Comparison of ENCODE assay signal across 12 mouse cellular contexts in genomic region chr9:61227492-61228229, GRCm38 (mm10).
DNase-seq lines count a peak whose midpoint lies in the region; ATAC-seq and TF ChIP-seq lines count a peak whose summit lies in the region.
"Had no signal": no experiment of that assay in that cellular context is flagged by ENCODE, and none has a peak within 500 bp of the region (broad histone marks: within the 10 kb centered on the region; RNA-seq: fewer than 3 reads in every experiment).

No protein-coding gene starts in this region.

- H3K4me3 ChIP-seq in forebrain, postnatal 0 days (ENCODE audit: low read depth, low read length): no peak overlapping the region
- no peak overlapping the region for H3K4me3 ChIP-seq in forebrain, embryonic 16.5 days (replicated peaks; ENCODE audit: low read length)
- no peak overlapping the region for H3K4me3 ChIP-seq in kidney, embryonic 16.5 days (ENCODE audit: low read length)
- no peak overlapping the region for H3K4me3 ChIP-seq in embryonic facial prominence, embryonic 13.5 days
- no peak overlapping the region for H3K4me3 ChIP-seq in thymus, adult 2 months (ENCODE audit: control insufficient read depth, insufficient read depth, low read length)

- no peak for TF ChIP-seq CTCF in forebrain, postnatal 0 days (IDR thresholded peaks at IDR 0.05; ENCODE audit: low read depth)
- TF ChIP-seq CTCF in thymus, adult 2 months (IDR thresholded peaks at IDR 0.05; ENCODE audit: borderline replicate concordance, control insufficient read depth, extremely low read depth, insufficient read depth, low read length, poor library complexity): no peak

- no peak overlapping the region for H3K9ac ChIP-seq in forebrain, postnatal 0 days
- no peak overlapping the region for H3K9ac ChIP-seq in forebrain, embryonic 16.5 days (replicated peaks; ENCODE audit: low read depth, low read length)
- H3K9ac ChIP-seq in kidney, embryonic 16.5 days (replicated peaks; ENCODE audit: low read length): peak overlapping the region; percentile 24; the same call in 1 of the 2 replicates
- H3K9ac ChIP-seq in embryonic facial prominence, embryonic 13.5 days: 0 out of 2 replicates have a peak overlapping the region, but pooled peaks have one; percentile 27
- H3K9ac ChIP-seq: liver, postnatal 0 days had no signal

- ATAC-seq in forebrain, postnatal 0 days: peak; percentile 68
- ATAC-seq in forebrain, embryonic 16.5 days: no peak
- no peak for ATAC-seq in kidney, embryonic 16.5 days (ENCODE audit: low FRiP score, low TSS enrichment)
- ATAC-seq in embryonic facial prominence, embryonic 13.5 days (ENCODE audit: insufficient number of reproducible peaks, insufficient read depth, low FRiP score, low TSS enrichment, low read depth): no peak
- ATAC-seq: liver, postnatal 0 days had no signal

- TF ChIP-seq POLR2A in thymus, adult 2 months (IDR thresholded peaks at IDR 0.05; ENCODE audit: control insufficient read depth, extremely low read depth, insufficient read depth, low read length, poor library complexity): no peak

- H3K4me1 ChIP-seq in forebrain, postnatal 0 days (ENCODE audit: insufficient read depth): peaks cover 6% of the 10 kb centered on the region; the same call in 1 of the 2 replicates
- H3K4me1 ChIP-seq in forebrain, embryonic 16.5 days (replicated peaks; ENCODE audit: control insufficient read depth, insufficient read depth, low read length): peaks cover 15% of the 10 kb centered on the region
- peaks cover 13% of the 10 kb centered on the region; the same call in 1 of the 2 replicates for H3K4me1 ChIP-seq in kidney, embryonic 16.5 days (ENCODE audit: insufficient read depth, low read length)
- H3K4me1 ChIP-seq in embryonic facial prominence, embryonic 13.5 days: peaks cover 12% of the 10 kb centered on the region
- peaks cover 31% of the 10 kb centered on the region for H3K4me1 ChIP-seq in thymus, adult 2 months (replicated peaks; ENCODE audit: control insufficient read depth, insufficient read depth, low read length)

- H3K27me3 ChIP-seq in forebrain, postnatal 0 days (ENCODE audit: insufficient read depth, low read length): no peaks in the 10 kb centered on the region
- no peaks in the 10 kb centered on the region for H3K27me3 ChIP-seq in forebrain, embryonic 16.5 days (replicated peaks; ENCODE audit: control insufficient read depth, insufficient read depth, low read length)
- peaks cover 5% of the 10 kb centered on the region; the same call in 1 of the 2 replicates for H3K27me3 ChIP-seq in kidney, embryonic 16.5 days (ENCODE audit: insufficient read depth, low read length)
- peaks cover 22% of the 10 kb centered on the region for H3K27me3 ChIP-seq in embryonic facial prominence, embryonic 13.5 days
- no peaks in the 10 kb centered on the region for H3K27me3 ChIP-seq in thymus, adult 2 months (ENCODE audit: control insufficient read depth, insufficient read depth, low read length)

- no peaks in the 10 kb centered on the region for H3K36me3 ChIP-seq in forebrain, postnatal 0 days (ENCODE audit: insufficient read depth)
- no peaks in the 10 kb centered on the region for H3K36me3 ChIP-seq in forebrain, embryonic 16.5 days (ENCODE audit: control insufficient read depth, insufficient read depth)
- no peaks in the 10 kb centered on the region for H3K36me3 ChIP-seq in kidney, embryonic 16.5 days (ENCODE audit: insufficient read depth, low read length)
- no peaks in the 10 kb centered on the region for H3K36me3 ChIP-seq in embryonic facial prominence, embryonic 13.5 days
- no peaks in the 10 kb centered on the region for H3K36me3 ChIP-seq in thymus, adult 2 months (ENCODE audit: control insufficient read depth, insufficient read depth, low read length)

- no peak overlapping the region for H3K27ac ChIP-seq in forebrain, postnatal 0 days (ENCODE audit: low read depth, low read length)
- H3K27ac ChIP-seq in forebrain, embryonic 16.5 days (ENCODE audit: low read length): no peak overlapping the region
- H3K27ac ChIP-seq in kidney, embryonic 16.5 days (ENCODE audit: low read length): no peak overlapping the region
- H3K27ac ChIP-seq in embryonic facial prominence, embryonic 13.5 days: no peak overlapping the region
- H3K27ac ChIP-seq in thymus, adult 2 months (ENCODE audit: control insufficient read depth, insufficient read depth, low read length): no peak overlapping the region
- H3K27ac ChIP-seq: macrophage had no signal

- DNase-seq in forebrain, postnatal 0 days: peak; percentile 61
- no peak for DNase-seq in kidney, postnatal 25 days
- DNase-seq in mesoderm, embryonic 11.5 days (ENCODE audit: low read depth, low spot score): peak; percentile 64
- no peak for DNase-seq in thymus, adult 2 months
- no peak for DNase-seq in urinary bladder, postnatal 36 days (ENCODE audit: low spot score in 2 of 2)
- DNase-seq: cerebellum, adult 8-10 months; liver, postnatal 0 days; right cerebral cortex, postnatal 14 days had no signal

- 20% methylated on average over 19 of the region's 19 CpGs for WGBS in forebrain, postnatal 0 days
- 32% methylated on average over 19 of the region's 19 CpGs for WGBS in forebrain, embryonic 16.5 days
- 18% methylated on average over 19 of the region's 19 CpGs for WGBS in kidney, embryonic 16.5 days
- 36% methylated on average over 19 of the region's 19 CpGs for WGBS in embryonic facial prominence, embryonic 13.5 days
- 96% methylated on average over 19 of the region's 19 CpGs for WGBS in thymus, adult 2 months

- H3K9me3 ChIP-seq in forebrain, postnatal 0 days (ENCODE audit: low read length): no peaks in the 10 kb centered on the region
- 0 out of 2 replicates have a peak, but pooled peaks cover 3% of the 10 kb centered on the region for H3K9me3 ChIP-seq in forebrain, embryonic 16.5 days (ENCODE audit: control insufficient read depth, low read length)
- peaks cover 7% of the 10 kb centered on the region; the same call in 1 of the 2 replicates for H3K9me3 ChIP-seq in kidney, embryonic 16.5 days (ENCODE audit: low read length)
- peaks cover 4% of the 10 kb centered on the region for H3K9me3 ChIP-seq in embryonic facial prominence, embryonic 13.5 days

- H3K4me2 ChIP-seq in forebrain, postnatal 0 days (ENCODE audit: low read depth): no peak overlapping the region; the same call in 1 of the 2 replicates
- H3K4me2 ChIP-seq in forebrain, embryonic 16.5 days (ENCODE audit: low read length): no peak overlapping the region
- peak overlapping the region; percentile 31; the same call in 1 of the 2 replicates for H3K4me2 ChIP-seq in kidney, embryonic 16.5 days (replicated peaks; ENCODE audit: low read depth, low read length)
- H3K4me2 ChIP-seq in embryonic facial prominence, embryonic 13.5 days: peak overlapping the region; percentile 22; the same call in 1 of the 2 replicates

Comparison
In these comparisons a context has a peak if more than half of its experiments do, and no peak if none do; other contexts are left out.
1. DNase-seq: peak in forebrain, postnatal 0 days (single experiment) and mesoderm, embryonic 11.5 days (single experiment); none in kidney, postnatal 25 days (0 of 2), thymus, adult 2 months (single experiment) and urinary bladder, postnatal 36 days (0 of 2).
2. H3K4me2 ChIP-seq: peak in kidney, embryonic 16.5 days (single experiment) and embryonic facial prominence, embryonic 13.5 days (single experiment); none in forebrain, postnatal 0 days (single experiment) and forebrain, embryonic 16.5 days (single experiment).
3. H3K9ac ChIP-seq: peak in kidney, embryonic 16.5 days (single experiment) and embryonic facial prominence, embryonic 13.5 days (single experiment); none in forebrain, postnatal 0 days (single experiment) and forebrain, embryonic 16.5 days (single experiment).